Mouse (Mus musculus) layer of hippocampus, adult 2 months (tissue): ENCODE measurements around the gene Taf13. TPM values are rescaled to one million over a fixed set of nuclear protein-coding genes. Genes with fewer than 3 reads are reported as not detected.

Experiments
- DNase-seq, 2 experiments: peaks; one replicate each; pipeline ENCODE4 v3.0.0; 2022; ENCODE audit warnings: low spot score in 2 of 2
- H3K27ac ChIP-seq: fragments of 200-600 bp; 2 replicates; pipeline ENCODE4 v1.8.1; 2022
- H3K4me3 ChIP-seq: fragments of 200-600 bp; 2 replicates; pipeline ENCODE4 v1.8.1; 2022; ENCODE audit warnings: mild to moderate bottlenecking
- CTCF ChIP-seq: fragments of 200-600 bp; conservative IDR thresholded peaks from 2 replicates; pipeline ENCODE4 v1.8.1; 2022; ENCODE audit warnings: antibody characterized with exemption, mild to moderate bottlenecking, moderate library complexity
- microRNA-seq, 2 experiments: library from miRNA; unstranded; fragments of <30 nt; microRNA quantifications; one replicate each; pipeline ENCODE4 v1.2.0; 2021
- total RNA-seq, 2 experiments: library from RNA; stranded (reverse); gene quantifications; 2 replicates each; pipeline ENCODE4 v1.2.3; 2021

Gene Taf13
- total RNA-seq, 2 experiments from 2014 or later: 20.7 to 27.3 TPM

DNA sequence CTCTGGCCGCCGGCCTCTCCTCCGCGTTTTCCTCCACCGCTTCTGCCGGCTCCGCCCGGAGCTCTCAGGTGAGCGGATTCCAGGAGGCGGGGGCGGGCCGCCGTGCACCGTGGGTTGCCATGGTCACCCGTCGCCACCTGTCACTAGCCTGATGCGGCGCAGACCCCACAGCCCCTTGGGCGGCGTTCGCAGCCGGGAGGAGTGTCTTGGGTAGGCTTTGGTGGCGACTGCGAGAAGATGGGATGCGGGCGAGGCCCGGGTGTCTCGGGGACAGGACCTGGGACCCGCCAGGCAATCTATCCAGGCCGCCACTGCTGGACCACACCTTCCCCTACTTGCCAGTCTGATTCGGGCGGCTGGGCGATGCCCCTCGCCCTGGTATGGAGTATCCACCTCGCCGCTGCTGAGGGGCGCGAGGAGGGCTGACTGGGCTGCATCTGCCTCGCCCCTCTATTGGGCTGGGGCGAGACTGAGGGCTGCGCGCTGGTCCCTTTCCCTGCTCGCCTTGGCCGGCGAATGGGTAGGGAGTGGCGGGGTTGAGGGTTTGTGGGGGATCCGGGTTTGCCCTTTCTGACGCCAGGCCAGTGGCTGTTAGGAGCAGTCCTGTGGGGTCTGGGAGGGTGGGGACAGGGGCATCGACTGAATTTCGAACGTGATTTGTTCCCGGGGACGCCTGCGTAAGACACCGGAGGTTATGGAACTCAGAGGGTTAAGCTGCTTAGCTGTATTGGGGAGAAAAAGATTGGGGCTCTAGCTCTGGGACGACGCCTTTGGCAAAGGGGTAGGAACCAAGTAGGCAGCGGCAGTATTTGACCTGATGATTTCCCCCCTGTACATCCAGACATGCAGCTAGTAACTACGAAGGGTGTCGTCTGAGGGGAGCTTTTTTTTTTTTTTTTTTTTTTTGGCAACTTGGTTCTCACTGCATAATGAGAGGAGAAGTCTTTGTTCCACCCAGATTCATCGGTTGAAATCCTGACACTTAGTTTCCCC lies 20.3 kb downstream of the Taf13 start:
- peak overlapping the region; percentile 100 for H3K4me3 ChIP-seq
- DNase-seq: peak in 1 of 2 experiments; percentile 21
- peak overlapping the region; percentile 95 for H3K27ac ChIP-seq
- no peak for TF ChIP-seq CTCF

DNA sequence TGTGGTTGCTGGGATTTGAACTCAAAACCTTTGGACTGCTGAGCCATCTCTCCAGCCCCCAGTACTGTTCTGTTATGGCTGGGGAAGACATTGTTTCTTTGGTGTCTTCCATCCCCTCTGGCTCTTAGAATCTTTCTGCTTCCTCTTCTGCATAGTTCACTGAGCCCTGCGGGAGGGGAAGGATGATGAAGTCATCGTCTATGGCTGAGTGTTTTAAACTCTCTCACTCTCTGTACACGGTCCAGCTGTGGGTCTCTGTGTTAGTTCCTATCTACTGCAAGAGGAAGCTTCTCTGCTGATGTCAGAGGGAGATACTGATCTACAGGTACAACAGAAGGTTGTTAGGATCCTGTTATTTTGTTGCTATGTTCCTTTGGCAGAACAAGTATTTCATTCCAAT lies 37.4 kb downstream of the Taf13 start:
- no peak for TF ChIP-seq CTCF
- no peak overlapping the region for H3K4me3 ChIP-seq
- no peak overlapping the region for H3K27ac ChIP-seq
- no peak for DNase-seq

Small RNAs within 50 kb of the gene (microRNA-seq; reads per million reads assigned to microRNA genes)
- 0 reads per million in 2 experiments for gene Gm22860

Other genes with a start within 250 kb of the Taf13 start
- gene Mybphl, start 206.8 kb upstream of the Taf13 start, total RNA-seq: 1 to 10 TPM in 1 of 2 experiments, under 1 TPM in 1; 0.83 to 1.5 TPM
- 10 to 100 TPM; 17.5 to 22.2 TPM for gene Psrc1, start 187.9 kb upstream of the Taf13 start, total RNA-seq
- gene Celsr2, start 156.1 kb upstream of the Taf13 start, total RNA-seq: 100 to 1,000 TPM; 185 to 201 TPM
- 100 to 1,000 TPM; 198 to 213 TPM for gene Sars, start 126.5 kb upstream of the Taf13 start, total RNA-seq
- gene 1700013F07Rik, start 37.5 kb upstream of the Taf13 start, total RNA-seq: 1 to 10 TPM; 1.5 TPM
- 10 to 100 TPM; 24.8 to 28.8 TPM for gene 5330417C22Rik, start 35.2 kb upstream of the Taf13 start, total RNA-seq
- 10 to 100 TPM; 55.6 to 56.2 TPM for gene Tmem167b, start 9.2 kb upstream of the Taf13 start, total RNA-seq
- gene Wdr47, start 19.6 kb downstream of the Taf13 start, total RNA-seq: 100 to 1,000 TPM; 125 to 135 TPM
- gene Clcc1, start 82.2 kb downstream of the Taf13 start, total RNA-seq: 10 to 100 TPM; 31.7 to 34.0 TPM
- 10 to 100 TPM; 13.3 to 14.1 TPM for gene Gpsm2, start 150.6 kb downstream of the Taf13 start, total RNA-seq
- gene Aknad1, start 168.0 kb downstream of the Taf13 start, total RNA-seq: under 1 TPM in 1 of 2 experiments, not detected in 1; 0.10 TPM